Mouse (Mus musculus): ENCODE measurements at regions not wholly inside any gene's neighbourhood (a gene's known extent, or its start where the extent isn't known, plus 50 kb on each side); places are given as distances from the start of the nearest gene placed in this dataset.
A peak's percentile ranks its signal among the peaks of the same experiment; 100 is the strongest.

DNA sequence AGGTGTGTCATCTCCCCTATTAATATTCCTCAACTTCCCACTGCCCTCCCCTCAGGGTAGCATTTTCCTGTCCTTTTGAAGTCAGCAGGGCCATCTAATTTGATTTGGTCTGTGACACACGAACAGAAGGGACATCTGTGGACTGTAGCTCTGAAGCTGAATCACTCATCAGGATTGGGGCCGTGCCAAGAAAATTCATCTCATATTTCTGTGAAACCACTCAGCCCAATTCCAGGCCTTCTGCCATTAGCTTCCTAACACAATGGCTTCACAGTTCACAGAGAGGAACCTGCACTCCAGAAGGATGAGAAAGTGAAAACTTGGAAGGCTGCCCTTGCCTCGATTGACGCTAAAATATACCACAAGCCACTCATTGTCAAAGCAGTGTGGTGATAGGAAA lies 86.1 kb downstream of the Abhd5 start:
- Histone ChIP-seq H3K4me3 (ENCODE audit: low read depth, low read length) (no peak overlapping the region), H3K36me3 (ENCODE audit: control insufficient read depth, insufficient read depth, low read length) (no peaks in the 10 kb centered on the region), H3K4me1 (ENCODE audit: control insufficient read depth, insufficient read depth, insufficient read length, low read length) (no peaks in the 10 kb centered on the region), H3K27ac (ENCODE audit: insufficient read depth, low read depth, low read length) (no peak overlapping the region), H3K27me3 (ENCODE audit: control insufficient read depth, insufficient read depth, low read length) (no peaks in the 10 kb centered on the region)
- TF ChIP-seq POLR2A (IDR thresholded peaks at IDR 0.05; ENCODE audit: low read depth, low read length), result no peak
- TF ChIP-seq CTCF (IDR thresholded peaks at IDR 0.05; ENCODE audit: extremely low read depth, insufficient read length, insufficient replicate concordance, low read depth, low read length), result no peak
- 63% methylated on average over 4 of the region's 4 CpGs for WGBS

DNA sequence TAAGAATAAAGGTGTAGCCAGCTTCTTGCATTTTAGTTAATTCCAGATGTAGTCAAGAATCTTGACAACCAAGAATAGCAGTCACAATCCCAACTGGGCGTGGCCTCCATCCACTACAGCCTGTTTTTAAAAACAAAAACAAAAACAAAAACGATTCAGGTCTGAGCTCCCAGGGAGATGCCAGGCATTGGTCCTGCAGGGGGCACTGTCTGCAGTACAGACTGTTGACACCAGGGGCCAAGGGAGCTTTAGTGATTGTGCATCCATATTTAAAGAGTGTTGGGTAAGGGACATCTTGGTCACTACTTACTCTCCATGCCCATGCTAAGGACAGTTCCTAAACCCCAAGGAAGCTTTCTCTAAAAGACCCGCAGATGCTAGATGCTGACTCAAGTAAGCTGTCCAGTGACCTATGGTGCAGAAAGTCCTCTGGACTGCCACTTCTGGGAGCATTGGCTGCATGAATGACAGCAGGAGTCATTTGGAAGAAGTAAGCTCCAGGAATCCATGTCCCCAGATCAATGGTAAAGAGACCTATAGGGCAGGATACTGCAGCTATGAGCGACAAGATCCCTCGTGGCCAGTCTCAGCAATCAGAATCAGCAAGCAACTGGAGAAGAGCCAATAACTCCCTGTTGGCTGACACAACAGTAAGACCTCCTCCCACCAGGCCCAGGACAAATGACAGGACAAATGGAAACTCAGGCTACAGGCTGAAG lies 95.1 kb downstream of the Abhd5 start:
- H3K27me3 ChIP-seq (ENCODE audit: control insufficient read depth, insufficient read depth, low read length), result no peaks in the 10 kb centered on the region
- TF ChIP-seq POLR2A (IDR thresholded peaks at IDR 0.05; ENCODE audit: low read depth, low read length) (no peak), CTCF (IDR thresholded peaks at IDR 0.05; ENCODE audit: extremely low read depth, insufficient read length, insufficient replicate concordance, low read depth, low read length) (peak; percentile 14; the same call in 1 of the 2 replicates)
- no peak overlapping the region for H3K4me3 ChIP-seq (ENCODE audit: low read depth, low read length)
- 62% methylated on average over 5 of the region's 5 CpGs for WGBS
- no peaks in the 10 kb centered on the region for H3K4me1 ChIP-seq (ENCODE audit: control insufficient read depth, insufficient read depth, insufficient read length, low read length)
- H3K36me3 ChIP-seq (ENCODE audit: control insufficient read depth, insufficient read depth, low read length), result no peaks in the 10 kb centered on the region
- H3K27ac ChIP-seq (ENCODE audit: insufficient read depth, low read depth, low read length), result no peak overlapping the region

DNA sequence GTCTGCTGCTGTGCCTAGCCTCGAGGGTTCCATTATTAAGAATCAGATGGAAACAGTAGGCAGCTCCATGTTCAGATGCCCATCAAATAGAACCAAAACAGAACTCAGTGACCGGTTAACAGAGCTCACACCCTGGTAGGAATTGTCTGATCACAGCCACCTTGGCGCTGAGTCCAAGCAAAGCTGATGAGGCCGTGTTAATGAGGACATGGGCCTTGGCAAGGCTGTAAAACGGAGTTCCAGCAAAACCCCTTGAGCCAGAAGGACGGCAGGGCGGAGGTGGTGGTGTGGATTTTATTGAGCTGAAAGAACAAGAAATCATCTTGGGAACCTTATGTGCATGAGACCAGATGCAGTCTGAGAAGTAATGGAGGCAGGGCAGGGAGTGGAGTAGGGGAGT lies 96.2 kb downstream of the Abhd5 start:
- H3K27me3 ChIP-seq (ENCODE audit: control insufficient read depth, insufficient read depth, low read length), result no peaks in the 10 kb centered on the region
- WGBS, result 73% methylated on average over 7 of the region's 7 CpGs
- no peak overlapping the region for H3K4me3 ChIP-seq (ENCODE audit: low read depth, low read length)
- H3K4me1 ChIP-seq (ENCODE audit: control insufficient read depth, insufficient read depth, insufficient read length, low read length), result no peaks in the 10 kb centered on the region
- TF ChIP-seq POLR2A (IDR thresholded peaks at IDR 0.05; ENCODE audit: low read depth, low read length) (no peak), CTCF (IDR thresholded peaks at IDR 0.05; ENCODE audit: extremely low read depth, insufficient read length, insufficient replicate concordance, low read depth, low read length) (no peak)
- no peaks in the 10 kb centered on the region for H3K36me3 ChIP-seq (ENCODE audit: control insufficient read depth, insufficient read depth, low read length)
- no peak overlapping the region for H3K27ac ChIP-seq (ENCODE audit: insufficient read depth, low read depth, low read length)

DNA sequence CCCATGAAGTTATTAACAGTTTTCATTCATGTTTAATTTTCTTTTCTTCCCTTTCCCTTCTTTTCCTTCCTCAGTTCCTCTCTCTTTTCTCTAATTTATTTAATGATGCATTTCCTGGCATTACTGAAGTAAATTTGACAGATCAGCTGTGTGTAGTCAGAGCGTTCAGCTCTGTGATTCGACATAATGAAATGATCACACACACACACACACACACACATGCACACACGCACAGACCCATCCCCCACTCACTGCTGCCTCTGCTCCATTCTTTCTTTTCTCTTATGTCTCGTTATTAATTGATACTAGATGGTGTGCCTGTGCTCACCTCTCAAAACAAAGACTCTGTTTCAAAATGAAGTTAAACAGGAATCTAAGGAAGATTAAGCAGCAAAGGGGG lies 96.9 kb downstream of the Abhd5 start:
- Histone ChIP-seq H3K27me3 (ENCODE audit: control insufficient read depth, insufficient read depth, low read length) (no peaks in the 10 kb centered on the region), H3K4me3 (ENCODE audit: low read depth, low read length) (no peak overlapping the region), H3K4me1 (ENCODE audit: control insufficient read depth, insufficient read depth, insufficient read length, low read length) (no peaks in the 10 kb centered on the region), H3K36me3 (ENCODE audit: control insufficient read depth, insufficient read depth, low read length) (no peaks in the 10 kb centered on the region), H3K27ac (ENCODE audit: insufficient read depth, low read depth, low read length) (no peak overlapping the region)
- no peak for TF ChIP-seq POLR2A (IDR thresholded peaks at IDR 0.05; ENCODE audit: low read depth, low read length)
- no peak for TF ChIP-seq CTCF (IDR thresholded peaks at IDR 0.05; ENCODE audit: extremely low read depth, insufficient read length, insufficient replicate concordance, low read depth, low read length)
- WGBS, result 63% methylated on average over 4 of the region's 4 CpGs

DNA sequence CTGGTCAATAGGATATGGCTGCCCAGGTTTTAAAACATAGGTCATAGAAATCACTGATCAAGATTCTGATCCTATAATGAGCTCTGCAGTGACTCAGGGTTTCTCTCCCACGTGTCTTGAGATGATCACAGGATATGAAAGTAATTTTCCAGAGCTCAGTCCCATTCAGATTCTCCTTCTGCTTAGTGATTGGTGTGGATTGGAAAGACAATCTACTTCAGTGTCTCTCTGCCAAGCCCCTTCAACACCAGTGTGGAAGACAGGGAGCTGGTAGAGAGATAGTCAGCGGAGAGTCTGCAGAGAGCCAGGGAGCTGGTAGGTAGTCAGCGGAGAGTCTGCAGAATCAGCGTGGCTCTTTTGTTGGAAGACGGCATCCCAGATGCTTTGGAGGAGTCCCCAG lies 99.1 kb downstream of the Abhd5 start:
- WGBS, result 80% methylated on average over 5 of the region's 5 CpGs
- H3K27ac ChIP-seq (ENCODE audit: insufficient read depth, low read depth, low read length), result no peak overlapping the region
- H3K4me3 ChIP-seq (ENCODE audit: low read depth, low read length), result no peak overlapping the region
- no peaks in the 10 kb centered on the region for H3K27me3 ChIP-seq (ENCODE audit: control insufficient read depth, insufficient read depth, low read length)
- H3K4me1 ChIP-seq (ENCODE audit: control insufficient read depth, insufficient read depth, insufficient read length, low read length), result no peaks in the 10 kb centered on the region
- no peaks in the 10 kb centered on the region for H3K36me3 ChIP-seq (ENCODE audit: control insufficient read depth, insufficient read depth, low read length)
- no peak for TF ChIP-seq POLR2A (IDR thresholded peaks at IDR 0.05; ENCODE audit: low read depth, low read length)
- no peak for TF ChIP-seq CTCF (IDR thresholded peaks at IDR 0.05; ENCODE audit: extremely low read depth, insufficient read length, insufficient replicate concordance, low read depth, low read length)

DNA sequence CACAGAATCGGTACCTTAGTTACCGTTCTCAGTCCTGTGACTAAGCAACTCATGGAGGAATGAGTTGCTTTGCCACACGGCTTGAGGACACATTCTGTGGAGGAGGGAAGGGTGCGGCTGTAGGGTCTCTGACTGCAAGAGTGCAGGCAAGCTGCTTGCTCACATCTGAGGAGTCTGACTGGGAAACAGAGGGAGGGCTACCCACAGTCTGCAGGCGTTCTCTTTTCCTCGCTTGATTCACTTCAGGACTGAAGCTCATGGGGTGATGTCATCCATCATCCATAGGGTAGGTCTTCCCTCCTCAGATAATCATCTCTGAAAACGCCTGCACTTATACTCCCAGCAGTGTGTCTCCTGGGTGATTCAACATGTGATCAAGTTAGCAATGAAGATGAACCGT lies 103.9 kb downstream of the Abhd5 start:
- TF ChIP-seq CTCF (IDR thresholded peaks at IDR 0.05; ENCODE audit: extremely low read depth, insufficient read length, insufficient replicate concordance, low read depth, low read length) (no peak), POLR2A (IDR thresholded peaks at IDR 0.05; ENCODE audit: low read depth, low read length) (no peak)
- no peaks in the 10 kb centered on the region for H3K4me1 ChIP-seq (ENCODE audit: control insufficient read depth, insufficient read depth, insufficient read length, low read length)
- 67% methylated on average over 8 of the region's 8 CpGs for WGBS
- no peaks in the 10 kb centered on the region for H3K36me3 ChIP-seq (ENCODE audit: control insufficient read depth, insufficient read depth, low read length)
- H3K27ac ChIP-seq (ENCODE audit: insufficient read depth, low read depth, low read length), result no peak overlapping the region
- H3K27me3 ChIP-seq (ENCODE audit: control insufficient read depth, insufficient read depth, low read length), result no peaks in the 10 kb centered on the region
- no peak overlapping the region for H3K4me3 ChIP-seq (ENCODE audit: low read depth, low read length)

DNA sequence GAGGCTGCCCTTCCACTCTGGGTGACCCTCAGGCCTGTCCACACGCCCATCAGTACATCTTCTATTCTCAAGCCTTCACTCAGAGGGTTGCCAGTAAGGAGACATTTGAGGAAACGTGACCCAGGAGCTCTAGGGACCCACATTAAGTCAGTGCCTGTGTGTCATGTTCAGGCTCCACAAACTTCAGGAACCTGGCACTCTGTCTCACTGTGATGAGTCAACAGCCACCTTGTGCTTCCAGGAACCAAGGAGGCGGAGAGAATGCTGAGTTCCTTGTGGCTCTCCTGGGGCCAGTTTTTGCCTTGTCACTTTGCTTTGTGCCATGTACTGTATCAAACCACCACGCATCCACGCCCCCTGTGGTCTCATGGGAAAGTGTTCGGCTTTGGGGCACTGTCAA lies 104.4 kb downstream of the Abhd5 start:
- Histone ChIP-seq H3K4me1 (ENCODE audit: control insufficient read depth, insufficient read depth, insufficient read length, low read length) (no peaks in the 10 kb centered on the region), H3K4me3 (ENCODE audit: low read depth, low read length) (no peak overlapping the region), H3K36me3 (ENCODE audit: control insufficient read depth, insufficient read depth, low read length) (no peaks in the 10 kb centered on the region), H3K27me3 (ENCODE audit: control insufficient read depth, insufficient read depth, low read length) (no peaks in the 10 kb centered on the region), H3K27ac (ENCODE audit: insufficient read depth, low read depth, low read length) (no peak overlapping the region)
- WGBS, result 61% methylated on average over 6 of the region's 6 CpGs
- TF ChIP-seq CTCF (IDR thresholded peaks at IDR 0.05; ENCODE audit: extremely low read depth, insufficient read length, insufficient replicate concordance, low read depth, low read length) (no peak), POLR2A (IDR thresholded peaks at IDR 0.05; ENCODE audit: low read depth, low read length) (no peak)

Data from small intestine, adult 2 months (tissue).